Mouse (Mus musculus) myocyte (in vitro differentiated cells): ENCODE measurements at regions not wholly inside any gene's neighbourhood (a gene's known extent, or its start where the extent isn't known, plus 50 kb on each side); places are given as distances from the start of the nearest gene placed in this dataset.

Source experiments
- H3K27me3 ChIP-seq: one replicate; pipeline ENCODE4 v1.6.1; 2011; ENCODE audit not compliant: control insufficient read depth, insufficient read depth, insufficient read length
- H3K36me3 ChIP-seq: one replicate; pipeline ENCODE4 v1.6.1; 2011; ENCODE audit not compliant: control insufficient read depth, insufficient read depth
- H3K4me2 ChIP-seq: one replicate; pipeline ENCODE4 v1.6.1; 2011; ENCODE audit warnings: low read depth, control low read depth
- H3K4me3 ChIP-seq: one replicate; pipeline ENCODE4 v1.5.1; 2011; ENCODE audit warnings: mild to moderate bottlenecking, control low read depth, moderate library complexity
- H3K79me2 ChIP-seq: one replicate; pipeline ENCODE4 v1.6.1; 2011; ENCODE audit not compliant: control insufficient read depth, insufficient read depth
- H3ac ChIP-seq: one replicate; pipeline ENCODE4 v1.6.1; 2011; ENCODE audit not compliant: control insufficient read depth, insufficient read length
- CEBPB ChIP-seq: IDR thresholded peaks from 2 replicates; pipeline ENCODE4 v1.6.1; 2011; ENCODE audit warnings: mild to moderate bottlenecking, moderate library complexity; ENCODE audit not compliant: poor library complexity, insufficient read depth, severe bottlenecking
- E2F4 ChIP-seq: IDR thresholded peaks from one replicate; pipeline ENCODE4 v1.6.1; 2011; ENCODE audit warnings: mild to moderate bottlenecking, control low read depth, moderate library complexity; ENCODE audit not compliant: insufficient read depth
- MAX ChIP-seq: IDR thresholded peaks from one replicate; pipeline ENCODE4 v1.6.1; 2011; ENCODE audit warnings: low read depth, mild to moderate bottlenecking, control low read depth
- MYOD1 ChIP-seq, 3 experiments: IDR thresholded peaks; one replicate each; pipeline ENCODE4 v1.6.1; 2011; ENCODE audit warnings: control low read depth in 2 of 3, low read depth in 2 of 3, mild to moderate bottlenecking in 2 of 3, moderate library complexity in 1 of 3; ENCODE audit not compliant: insufficient read length in 2 of 3, control insufficient read depth in 1 of 3
- MYOG ChIP-seq, 3 experiments: IDR thresholded peaks; one replicate each; pipeline ENCODE4 v1.6.1; 2011; ENCODE audit warnings: control low read depth in 2 of 3, low read depth in 2 of 3, mild to moderate bottlenecking in 2 of 3; ENCODE audit not compliant: insufficient read length in 2 of 3, control insufficient read depth in 1 of 3, insufficient read depth in 1 of 3
- POLR2A ChIP-seq: IDR thresholded peaks from one replicate; pipeline ENCODE4 v1.6.1; 2011; ENCODE audit warnings: low read depth, mild to moderate bottlenecking, control low read depth, moderate library complexity; ENCODE audit not compliant: insufficient read length
- POLR2AphosphoS2 ChIP-seq: IDR thresholded peaks from one replicate; pipeline ENCODE4 v1.6.1; 2011; ENCODE audit warnings: low read depth, control low read depth; ENCODE audit not compliant: insufficient read length
- REST ChIP-seq: IDR thresholded peaks from one replicate; pipeline ENCODE4 v1.6.1; 2011; ENCODE audit warnings: mild to moderate bottlenecking, control low read depth, moderate library complexity; ENCODE audit not compliant: insufficient read depth, insufficient read length
- SRF ChIP-seq: IDR thresholded peaks from one replicate; pipeline ENCODE4 v1.6.1; 2011; ENCODE audit warnings: low read depth; ENCODE audit not compliant: control insufficient read depth, insufficient read length
- TCF12 ChIP-seq: IDR thresholded peaks from one replicate; pipeline ENCODE4 v1.6.1; 2011; ENCODE audit warnings: mild to moderate bottlenecking, control low read depth; ENCODE audit not compliant: poor library complexity, insufficient read depth, severe bottlenecking
- TCF3 ChIP-seq: IDR thresholded peaks from one replicate; pipeline ENCODE4 v1.6.1; 2011; ENCODE audit warnings: low read depth, control low read depth; ENCODE audit not compliant: insufficient read length
- USF1 ChIP-seq: IDR thresholded peaks from one replicate; pipeline ENCODE4 v1.6.1; 2011; ENCODE audit warnings: low read depth, mild to moderate bottlenecking, control low read depth, moderate library complexity

DNA sequence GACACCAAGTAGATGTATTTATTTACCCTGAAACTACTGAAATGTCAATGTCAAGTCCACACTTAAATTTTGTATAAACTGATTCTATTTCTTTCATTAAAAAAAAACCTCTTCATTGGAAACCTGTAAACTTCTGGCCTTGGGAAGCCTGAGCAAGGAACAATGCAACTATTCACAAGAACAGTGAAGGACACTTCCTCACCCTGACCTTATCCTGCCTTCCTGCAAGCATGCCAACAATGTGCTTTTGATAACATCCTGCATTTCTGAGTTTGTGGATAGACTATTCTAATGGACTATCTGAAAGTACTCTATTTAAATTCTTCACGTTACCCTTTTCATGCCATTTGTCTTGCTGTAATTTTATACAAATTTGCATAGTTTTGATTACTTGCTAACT is 53.1 kb upstream of the Nabp1 start:
- H3K36me3 ChIP-seq = no peaks in the 10 kb centered on the region
- no peak overlapping the region for H3ac ChIP-seq
- TF ChIP-seq CEBPB = no peak
- no peak for TF ChIP-seq POLR2AphosphoS2
- TF ChIP-seq POLR2A = no peak
- TF ChIP-seq SRF = no peak
- no peak for TF ChIP-seq REST
- TF ChIP-seq E2F4 = no peak
- TF ChIP-seq USF1 = no peak
- no peak for TF ChIP-seq MYOD1 (IDR thresholded peaks at IDR 0.05; ENCODE audit: control insufficient read depth in 1 of 3, insufficient read length in 2 of 3, low read depth in 2 of 3)
- no peak for TF ChIP-seq MYOG (IDR thresholded peaks at IDR 0.05; ENCODE audit: control insufficient read depth in 1 of 3, insufficient read depth in 1 of 3, insufficient read length in 2 of 3, low read depth in 2 of 3)
- TF ChIP-seq TCF3 = no peak
- TF ChIP-seq TCF12 = no peak
- no peak for TF ChIP-seq MAX
- H3K27me3 ChIP-seq = no peaks in the 10 kb centered on the region
- H3K4me2 ChIP-seq = no peak overlapping the region
- no peaks in the 10 kb centered on the region for H3K79me2 ChIP-seq
- H3K4me3 ChIP-seq = no peak overlapping the region

DNA sequence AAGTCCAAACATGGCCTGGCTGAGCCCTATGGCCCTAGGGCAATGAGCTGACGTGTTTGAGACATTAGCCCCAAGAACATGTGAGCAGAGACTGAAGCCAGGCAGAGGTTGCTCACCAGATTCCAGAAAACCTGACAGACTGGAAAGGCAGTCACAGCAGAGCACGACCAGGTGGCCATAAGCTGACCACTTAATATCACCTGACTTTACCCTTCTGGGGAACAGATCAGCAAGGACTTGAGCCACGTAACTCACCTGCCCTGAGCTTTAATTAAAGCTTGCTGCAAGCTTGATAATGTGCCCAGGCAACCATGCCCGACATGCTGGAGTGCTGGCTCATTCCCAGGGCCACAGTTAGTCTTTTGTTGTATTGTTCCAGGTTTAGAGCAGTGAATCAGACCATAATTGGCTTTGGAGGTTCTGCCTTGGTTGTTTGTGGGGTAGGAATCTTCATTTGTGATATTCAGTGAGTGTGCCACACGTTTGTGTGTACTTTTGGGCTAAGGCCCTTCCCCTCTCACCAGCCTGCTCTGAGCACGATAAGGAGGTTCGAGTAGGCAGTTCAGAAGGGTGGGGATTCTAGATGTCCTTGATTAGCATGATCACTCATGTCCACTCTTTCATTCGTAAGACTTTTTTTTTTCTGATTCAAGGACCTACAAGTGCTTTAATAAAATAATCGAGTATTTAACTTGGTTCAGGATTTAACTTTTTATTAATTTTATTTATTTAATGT is 52.1 kb upstream of the Nabp1 start:
- Histone ChIP-seq H3K4me3 (no peak overlapping the region), H3ac (no peak overlapping the region), H3K36me3 (no peaks in the 10 kb centered on the region), H3K27me3 (no peaks in the 10 kb centered on the region), H3K79me2 (no peaks in the 10 kb centered on the region), H3K4me2 (no peak overlapping the region)
- TF ChIP-seq TCF12 (no peak), POLR2A (no peak), MYOD1 (IDR thresholded peaks at IDR 0.05; ENCODE audit: control insufficient read depth in 1 of 3, insufficient read length in 2 of 3, low read depth in 2 of 3) (no peak), SRF (no peak), MAX (no peak), E2F4 (no peak), MYOG (IDR thresholded peaks at IDR 0.05; ENCODE audit: control insufficient read depth in 1 of 3, insufficient read depth in 1 of 3, insufficient read length in 2 of 3, low read depth in 2 of 3) (no peak), USF1 (no peak), POLR2AphosphoS2 (no peak), TCF3 (no peak), CEBPB (no peak), REST (no peak)

DNA sequence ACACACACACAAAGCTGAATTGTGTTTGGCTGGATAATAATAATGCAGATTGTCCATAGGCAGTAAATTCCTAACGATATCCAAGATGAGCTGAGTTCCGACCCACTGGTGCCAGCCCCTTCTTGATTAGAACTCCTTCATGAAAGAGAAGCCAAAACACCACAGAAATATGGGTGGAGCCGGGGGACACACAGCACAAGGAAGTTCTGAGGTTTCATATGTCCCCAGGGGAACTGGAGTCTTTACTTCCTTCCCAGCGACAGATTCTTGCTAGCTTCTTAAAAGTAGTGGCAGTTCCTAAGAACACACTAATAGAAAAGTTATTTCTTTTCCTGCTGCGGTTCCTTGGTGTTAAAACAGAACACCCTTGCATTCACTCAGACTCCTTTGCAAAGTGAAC is 51.4 kb upstream of the Nabp1 start:
- Histone ChIP-seq H3K27me3 (no peaks in the 10 kb centered on the region), H3ac (no peak overlapping the region), H3K4me3 (no peak overlapping the region), H3K79me2 (no peaks in the 10 kb centered on the region), H3K36me3 (no peaks in the 10 kb centered on the region), H3K4me2 (no peak overlapping the region)
- no peak for TF ChIP-seq TCF3
- no peak for TF ChIP-seq POLR2A
- no peak for TF ChIP-seq REST
- no peak for TF ChIP-seq MYOG (IDR thresholded peaks at IDR 0.05; ENCODE audit: control insufficient read depth in 1 of 3, insufficient read depth in 1 of 3, insufficient read length in 2 of 3, low read depth in 2 of 3)
- no peak for TF ChIP-seq E2F4
- TF ChIP-seq POLR2AphosphoS2 = no peak
- no peak for TF ChIP-seq TCF12
- no peak for TF ChIP-seq MAX
- no peak for TF ChIP-seq CEBPB
- no peak for TF ChIP-seq SRF

DNA sequence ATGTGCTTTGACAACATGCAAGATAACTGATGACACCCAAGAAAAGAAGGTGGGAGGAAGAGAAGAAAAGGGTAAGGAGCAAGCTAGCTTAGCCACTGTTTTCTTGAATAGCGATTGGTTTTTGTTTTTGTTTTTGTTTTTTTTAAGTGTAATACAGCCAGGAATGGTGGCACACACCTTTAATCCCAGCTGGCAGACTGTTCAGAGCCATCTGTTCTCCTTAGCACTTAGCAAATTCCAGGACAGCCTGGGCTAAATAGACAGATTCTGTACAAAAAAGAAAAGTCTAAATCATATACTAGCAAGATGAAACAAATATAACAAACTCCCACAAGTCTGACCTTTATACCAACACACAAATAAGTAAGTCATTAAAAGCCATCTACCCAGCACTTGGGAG is 50.4 kb upstream of the Nabp1 start:
- H3K4me2 ChIP-seq = no peak overlapping the region
- no peaks in the 10 kb centered on the region for H3K79me2 ChIP-seq
- no peak overlapping the region for H3ac ChIP-seq
- no peaks in the 10 kb centered on the region for H3K36me3 ChIP-seq
- no peak overlapping the region for H3K4me3 ChIP-seq
- no peak for TF ChIP-seq MYOG (IDR thresholded peaks at IDR 0.05; ENCODE audit: control insufficient read depth in 1 of 3, insufficient read depth in 1 of 3, insufficient read length in 2 of 3, low read depth in 2 of 3)
- no peak for TF ChIP-seq TCF12
- no peak for TF ChIP-seq CEBPB
- TF ChIP-seq REST = no peak
- TF ChIP-seq POLR2AphosphoS2 = no peak
- no peak for TF ChIP-seq MAX
- TF ChIP-seq MYOD1 (IDR thresholded peaks at IDR 0.05; ENCODE audit: control insufficient read depth in 1 of 3, insufficient read length in 2 of 3, low read depth in 2 of 3) = no peak
- no peak for TF ChIP-seq USF1
- no peak for TF ChIP-seq E2F4
- TF ChIP-seq SRF = no peak
- no peaks in the 10 kb centered on the region for H3K27me3 ChIP-seq
